ENCODE assay signal across 8 mouse cellular contexts in genomic region chr5:138160842-138161665, GRCm38 (mm10). TPM values are rescaled to one million over a fixed set of nuclear protein-coding genes. Genes with fewer than 3 reads are reported as not detected.
DNase-seq lines count a peak whose midpoint lies in the region; ATAC-seq lines count a peak whose summit lies in the region.

Cops6 (plus strand) TSS chr5:138161071.

- ATAC-seq in inflammation-experienced regulatory T-cells, adult 6 months: peak; percentile 98
- ATAC-seq in megakaryocyte-erythroid progenitor cell, adult 5-6 weeks (replicated peaks; ENCODE audit: low FRiP score, low TSS enrichment, poor library complexity, severe bottlenecking): peak; percentile 90

- intact Hi-C loops in gastrocnemius, postnatal 14 days (cut with DNase I; ENCODE audit: low total_unique reads): no loop called here
- intact Hi-C loops in left cerebral cortex, postnatal 10 days (cut with DNase I): no loop called here

- peak; percentile 95 to 98 for DNase-seq in adrenal gland, adult (ENCODE audit: inconsistent age in 2 of 2, low spot score in 1 of 2)
- peak; percentile 94 for DNase-seq in embryo, embryonic 10.5 days (ENCODE audit: low spot score)
- peak; percentile 96 for DNase-seq in gastrocnemius, postnatal 14 days
- DNase-seq in left cerebral cortex, postnatal 10 days (ENCODE audit: extremely low spot score in 1 of 2, low spot score in 2 of 2): peak; percentile 91 to 97
- peak; percentile 96 for DNase-seq in right cerebral cortex, postnatal 25 days
- DNase-seq in urinary bladder, postnatal 4 days (ENCODE audit: low spot score in 2 of 2): peak; percentile 91 to 95

RNA-seq across cellular contexts. Expression of gene Cops6, which starts in this region (rescaled TPM):
- total RNA-seq in gastrocnemius, postnatal 14 days (2021): 100 to 1,000 TPM; 107 to 110 TPM
- 100 to 1,000 TPM; 199 to 212 (median 207) TPM for polyA plus RNA-seq in inflammation-experienced regulatory T-cells, adult 6 months (2017; shearing (Covaris generic))
- 100 to 1,000 TPM; 145 to 149 TPM for total RNA-seq in left cerebral cortex, postnatal 10 days (2021)
- total RNA-seq in megakaryocyte-erythroid progenitor cell, adult 5-6 weeks (2014; fragmentation: Nextera tagmentation): 81.1 and 121 TPM in 2 replicates
- total RNA-seq in megakaryocyte-erythroid progenitor cell, adult 5-6 weeks (2017): 51.6 and 66.1 TPM in 2 replicates

Comparison
In these comparisons a context has a peak if more than half of its experiments do, and no peak if none do; other contexts are left out.
1. Peak in every context shown above with its lines: DNase-seq and ATAC-seq.